Mouse (Mus musculus): ENCODE results near the gene Tm7sf2. TPM values are rescaled to one million over a fixed set of nuclear protein-coding genes. Genes with fewer than 3 reads are reported as not detected.
A peak's percentile ranks its signal among the peaks of the same experiment; 100 is the strongest.
"Not testable (repeated sequence)": the region's sequence is repeated elsewhere in the genome, so short reads cannot be mapped to it uniquely, and the experiment has no call there.

Tm7sf2 gene
- total RNA-seq, 2 experiments from 2014 or later: 4.6 TPM

GRCm38 (mm10) chr19:6047154-6047898, 20.8 kb downstream of the Tm7sf2 start:
- no peak for DNase-seq
- intact Hi-C loops (cut with DNase I): loop anchor here (5.0 kb wide), 2 partner anchors 70 to 125 kb away; partner anchors contain the start of genes Cdc42ep2 and Sac3d1
- peak overlapping the region; percentile 97 for H3K27ac ChIP-seq
- H3K4me3 ChIP-seq: peak overlapping the region; percentile 97
- TF ChIP-seq CTCF (IDR thresholded peaks at IDR 0.05): no peak

GRCm38 (mm10) chr19:6046294-6047153, 21.6 kb downstream of the Tm7sf2 start, which contains the start of gene Syvn1:
Gene Syvn1 (plus strand): TSS chr19:6046576.
- H3K27ac ChIP-seq: peak within 1 kb of the TSS; percentile 97
- peak within 1 kb of the TSS; percentile 97 for H3K4me3 ChIP-seq
- intact Hi-C loops (cut with DNase I): loop anchor here (5.0 kb wide), 2 partner anchors 71 to 124 kb away; partner anchors contain the start of genes Cdc42ep2 and Sac3d1
- peak; percentile 93 for DNase-seq
- TF ChIP-seq CTCF (IDR thresholded peaks at IDR 0.05): no peak

- intact Hi-C loops (cut with DNase I): loop anchor here (1.0 to 5.0 kb wide), 3 partner anchors 72 to 123 kb away; partner anchors contain the start of genes Cdc42ep2 and Sac3d1
- Histone ChIP-seq H3K4me3 (peak overlapping the region; percentile 97), H3K27ac (peak overlapping the region; percentile 97)
- DNase-seq: no peak
- TF ChIP-seq CTCF (IDR thresholded peaks at IDR 0.05): peak; percentile 16; the same call in 1 of the 2 replicates
Measured at GRCm38 (mm10) chr19:6045366-6046293, 22.5 kb downstream of the Tm7sf2 start.

GRCm38 (mm10) chr19:6044102-6044501, 24.1 kb downstream of the Tm7sf2 start:
- DNase-seq; intact Hi-C loops (cut with DNase I); H3K4me3 ChIP-seq; H3K27ac ChIP-seq: not testable (repeated sequence)
- peak; percentile 51 for TF ChIP-seq CTCF (IDR thresholded peaks at IDR 0.05)

GRCm38 (mm10) chr19:6042293-6042692, 25.9 kb downstream of the Tm7sf2 start:
- no peak overlapping the region for H3K4me3 ChIP-seq
- TF ChIP-seq CTCF (IDR thresholded peaks at IDR 0.05): no peak
- intact Hi-C loops (cut with DNase I): no loop called here

GRCm38 (mm10) chr19:6040002-6040401, 28.2 kb downstream of the Tm7sf2 start:
- TF ChIP-seq CTCF (IDR thresholded peaks at IDR 0.05): peak; percentile 29; the same call in 1 of the 2 replicates
- Histone ChIP-seq H3K27ac (no peak overlapping the region), H3K4me3 (no peak overlapping the region)
- no peak for DNase-seq
- intact Hi-C loops (cut with DNase I): no loop called here

More at GRCm38 (mm10) chr19:6042293-6042692, 25.9 kb downstream of the Tm7sf2 start:
- DNase-seq: no peak
- H3K27ac ChIP-seq: no peak overlapping the region

- Histone ChIP-seq H3K4me3 (no peak overlapping the region), H3K27ac (no peak overlapping the region)
- DNase-seq: no peak
- intact Hi-C loops (cut with DNase I): no loop called here
- no peak for TF ChIP-seq CTCF (IDR thresholded peaks at IDR 0.05)
Measured at GRCm38 (mm10) chr19:6038326-6038725, 29.8 kb downstream of the Tm7sf2 start.

GRCm38 (mm10) chr19:6037695-6038094, 30.5 kb downstream of the Tm7sf2 start:
- intact Hi-C loops (cut with DNase I): no loop called here
- no peak for DNase-seq
- no peak overlapping the region for H3K27ac ChIP-seq
- no peak for TF ChIP-seq CTCF (IDR thresholded peaks at IDR 0.05)
- no peak overlapping the region for H3K4me3 ChIP-seq

- no peak overlapping the region for H3K27ac ChIP-seq
- intact Hi-C loops (cut with DNase I): no loop called here
- DNase-seq: no peak
- no peak overlapping the region for H3K4me3 ChIP-seq
- no peak for TF ChIP-seq CTCF (IDR thresholded peaks at IDR 0.05)
Measured at GRCm38 (mm10) chr19:6035966-6036585, 32.1 kb downstream of the Tm7sf2 start.

- DNase-seq: no peak
- TF ChIP-seq CTCF (IDR thresholded peaks at IDR 0.05): no peak
- H3K4me3 ChIP-seq: no peak overlapping the region
- intact Hi-C loops (cut with DNase I): no loop called here
- no peak overlapping the region for H3K27ac ChIP-seq
Measured at GRCm38 (mm10) chr19:6030520-6031280, 37.5 kb downstream of the Tm7sf2 start.

GRCm38 (mm10) chr19:6029426-6029825, 38.7 kb downstream of the Tm7sf2 start:
- intact Hi-C loops (cut with DNase I): no loop called here
- Histone ChIP-seq H3K27ac (no peak overlapping the region), H3K4me3 (no peak overlapping the region)
- no peak for DNase-seq
- no peak for TF ChIP-seq CTCF (IDR thresholded peaks at IDR 0.05)

All from gastrocnemius, adult 2 months (tissue).